Mouse (Mus musculus): ENCODE measurements around the gene Rps15. TPM values are rescaled to one million over a fixed set of nuclear protein-coding genes. Genes with fewer than 3 reads are reported as not detected.
"Not testable (repeated sequence)": the region's sequence is repeated elsewhere in the genome, so short reads cannot be mapped to it uniquely, and the experiment has no call there.

Gene Rps15
- polyA plus RNA-seq (2012; ENCODE audit: insufficient read depth, insufficient read length, missing spikeins): 1,089 and 1,107 TPM in 2 replicates

GRCm38 (mm10) chr10:80292251-80293146 lies at the start of gene Rps15:
TSS of gene Rps15 (plus strand) at chr10:80292453.
- peak within 1 kb of the TSS; percentile 51 for H3K27ac ChIP-seq (replicated peaks; ENCODE audit: low read depth, low read length)
- no peaks in the 10 kb centered on the region; the same call in 1 of the 2 replicates for H3K4me1 ChIP-seq (ENCODE audit: control insufficient read depth, insufficient read depth, insufficient read length, low read length)
- peak within 1 kb of the TSS; percentile 76 for H3K4me3 ChIP-seq (ENCODE audit: insufficient read depth, low read depth, low read length)

- Histone ChIP-seq H3K4me1 (ENCODE audit: control insufficient read depth, insufficient read depth, insufficient read length, low read length) (no peaks in the 10 kb centered on the region), H3K4me3 (ENCODE audit: insufficient read depth, low read depth, low read length) (no peak overlapping the region), H3K27ac (replicated peaks; ENCODE audit: low read depth, low read length) (no peak overlapping the region)
Observed at GRCm38 (mm10) chr10:80242607-80243006, 49.6 kb upstream of the Rps15 start.

- Histone ChIP-seq H3K4me3 (ENCODE audit: insufficient read depth, low read depth, low read length) (no peak overlapping the region), H3K27ac (replicated peaks; ENCODE audit: low read depth, low read length) (no peak overlapping the region), H3K4me1 (ENCODE audit: control insufficient read depth, insufficient read depth, insufficient read length, low read length) (no peaks in the 10 kb centered on the region)
Observed at GRCm38 (mm10) chr10:80244791-80245399, 47.4 kb upstream of the Rps15 start.

- Histone ChIP-seq H3K27ac (replicated peaks; ENCODE audit: low read depth, low read length) (no peak overlapping the region), H3K4me1 (ENCODE audit: control insufficient read depth, insufficient read depth, insufficient read length, low read length) (peaks cover 5% of the 10 kb centered on the region; the same call in 1 of the 2 replicates), H3K4me3 (ENCODE audit: insufficient read depth, low read depth, low read length) (no peak overlapping the region)
Observed at GRCm38 (mm10) chr10:80245600-80245999, 46.7 kb upstream of the Rps15 start.

- Histone ChIP-seq H3K27ac (replicated peaks; ENCODE audit: low read depth, low read length) (no peak overlapping the region), H3K4me1 (ENCODE audit: control insufficient read depth, insufficient read depth, insufficient read length, low read length) (peaks cover 5% of the 10 kb centered on the region; the same call in 1 of the 2 replicates), H3K4me3 (ENCODE audit: insufficient read depth, low read depth, low read length) (no peak overlapping the region)
Observed at GRCm38 (mm10) chr10:80247849-80248248, 44.4 kb upstream of the Rps15 start.

- not testable (repeated sequence) for H3K27ac ChIP-seq (replicated peaks; ENCODE audit: low read depth, low read length); H3K4me1 ChIP-seq (ENCODE audit: control insufficient read depth, insufficient read depth, insufficient read length, low read length); H3K4me3 ChIP-seq (ENCODE audit: insufficient read depth, low read depth, low read length)
Observed at GRCm38 (mm10) chr10:80248437-80248836, 43.8 kb upstream of the Rps15 start.

- peak within 1 kb of the TSS; percentile 87 for H3K4me3 ChIP-seq (ENCODE audit: insufficient read depth, low read depth, low read length)
- H3K4me1 ChIP-seq (ENCODE audit: control insufficient read depth, insufficient read depth, insufficient read length, low read length): peaks cover 5% of the 10 kb centered on the region; the same call in 1 of the 2 replicates
- peak within 1 kb of the TSS; percentile 98 for H3K27ac ChIP-seq (replicated peaks; ENCODE audit: low read depth, low read length)
Observed at GRCm38 (mm10) chr10:80248971-80249640, 43.1 kb upstream of the Rps15 start, which contains the start of gene Ndufs7. TSS of gene Ndufs7 (plus strand) at chr10:80249121.

GRCm38 (mm10) chr10:80250059-80250458 lies 42.2 kb upstream of the Rps15 start:
- H3K27ac ChIP-seq (replicated peaks; ENCODE audit: low read depth, low read length): peak overlapping the region; percentile 98
- peak overlapping the region; percentile 87 for H3K4me3 ChIP-seq (ENCODE audit: insufficient read depth, low read depth, low read length)
- peaks cover 5% of the 10 kb centered on the region; the same call in 1 of the 2 replicates for H3K4me1 ChIP-seq (ENCODE audit: control insufficient read depth, insufficient read depth, insufficient read length, low read length)

GRCm38 (mm10) chr10:80250573-80250972 lies 41.7 kb upstream of the Rps15 start:
- H3K27ac ChIP-seq (replicated peaks; ENCODE audit: low read depth, low read length): peak overlapping the region; percentile 23
- H3K4me3 ChIP-seq (ENCODE audit: insufficient read depth, low read depth, low read length): peak overlapping the region; percentile 87
- peaks cover 5% of the 10 kb centered on the region; the same call in 1 of the 2 replicates for H3K4me1 ChIP-seq (ENCODE audit: control insufficient read depth, insufficient read depth, insufficient read length, low read length)

GRCm38 (mm10) chr10:80252011-80252410 lies 40.2 kb upstream of the Rps15 start:
- no peak overlapping the region for H3K27ac ChIP-seq (replicated peaks; ENCODE audit: low read depth, low read length)
- no peak overlapping the region for H3K4me3 ChIP-seq (ENCODE audit: insufficient read depth, low read depth, low read length)
- H3K4me1 ChIP-seq (ENCODE audit: control insufficient read depth, insufficient read depth, insufficient read length, low read length): peaks cover 5% of the 10 kb centered on the region; the same call in 1 of the 2 replicates

GRCm38 (mm10) chr10:80252493-80253274 lies 39.6 kb upstream of the Rps15 start:
- Histone ChIP-seq H3K4me3 (ENCODE audit: insufficient read depth, low read depth, low read length) (no peak overlapping the region), H3K27ac (replicated peaks; ENCODE audit: low read depth, low read length) (no peak overlapping the region)

GRCm38 (mm10) chr10:80253551-80253950 lies 38.7 kb upstream of the Rps15 start:
- H3K27ac ChIP-seq (replicated peaks; ENCODE audit: low read depth, low read length): no peak overlapping the region
- H3K4me3 ChIP-seq (ENCODE audit: insufficient read depth, low read depth, low read length): no peak overlapping the region
- peaks cover 5% of the 10 kb centered on the region; the same call in 1 of the 2 replicates for H3K4me1 ChIP-seq (ENCODE audit: control insufficient read depth, insufficient read depth, insufficient read length, low read length)

More at GRCm38 (mm10) chr10:80252493-80253274, 39.6 kb upstream of the Rps15 start:
- peaks cover 5% of the 10 kb centered on the region; the same call in 1 of the 2 replicates for H3K4me1 ChIP-seq (ENCODE audit: control insufficient read depth, insufficient read depth, insufficient read length, low read length)

GRCm38 (mm10) chr10:80254331-80255297 lies 37.6 kb upstream of the Rps15 start:
- Histone ChIP-seq H3K4me3 (ENCODE audit: insufficient read depth, low read depth, low read length) (no peak overlapping the region), H3K27ac (replicated peaks; ENCODE audit: low read depth, low read length) (no peak overlapping the region), H3K4me1 (ENCODE audit: control insufficient read depth, insufficient read depth, insufficient read length, low read length) (peaks cover 11% of the 10 kb centered on the region)

All from brown adipose tissue, adult 24 weeks (tissue).